Mouse (Mus musculus) bone marrow macrophage, adult 2 months (primary cell): ENCODE measurements around the gene Btf3l4.

Experiments used
- CTCF ChIP-seq: IDR thresholded peaks from 2 replicates; pipeline ENCODE4 v1.5.1; 2012; ENCODE audit warnings: low read depth, mild to moderate bottlenecking, low read length, moderate library complexity
- POLR2A ChIP-seq: IDR thresholded peaks from 2 replicates; pipeline ENCODE4 v1.6.1; 2012; ENCODE audit warnings: mild to moderate bottlenecking, low read depth, low read length, borderline replicate concordance

DNA sequence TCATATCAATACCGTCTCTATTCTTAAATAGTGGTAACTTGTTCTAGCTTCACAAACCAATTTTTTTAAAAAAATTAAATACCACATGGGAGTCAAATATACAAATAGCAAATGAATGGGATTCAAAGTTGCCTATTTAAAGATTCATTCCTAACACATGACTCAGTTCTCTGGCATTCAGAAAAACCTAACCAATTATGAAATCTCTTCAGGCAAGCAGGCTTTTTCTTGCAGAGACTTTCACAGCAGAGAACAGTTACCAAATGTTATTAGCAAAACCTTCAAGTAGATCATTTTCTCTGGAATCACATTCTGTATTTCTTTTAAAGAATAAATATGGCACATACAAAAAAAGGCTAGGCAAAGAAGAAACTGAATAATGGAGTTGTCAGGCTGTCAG lies 2.7 kb downstream of the Btf3l4 start:
- TF ChIP-seq CTCF (no peak), POLR2A (no peak)
